Mouse (Mus musculus) adrenal gland, postnatal 4 days (tissue): ENCODE results near the gene Prnp. TPM values are rescaled to one million over a fixed set of nuclear protein-coding genes. Genes with fewer than 3 reads are reported as not detected.

Experiments used
- total RNA-seq, 2 experiments: library from RNA; stranded (reverse); gene quantifications; 2 replicates each; pipeline ENCODE4 v1.2.3; 2021

Prnp gene
- total RNA-seq, 2 experiments from 2014 or later: 69.2 to 71.6 TPM

Other genes with a start within 250 kb of the Prnp start
- not detected for gene Erv3, start 50.2 kb upstream of the Prnp start, total RNA-seq
- gene Prn, start within 50 bp of the Prnp start, total RNA-seq: not detected
- 1 to 10 TPM; 8.4 to 9.0 TPM for gene Prnd, start 40.9 kb downstream of the Prnp start, total RNA-seq
- gene Rassf2, start 120.3 kb downstream of the Prnp start, total RNA-seq: 10 to 100 TPM; 14.5 to 16.7 TPM
- gene Slc23a2, start 235.2 kb downstream of the Prnp start, total RNA-seq: 10 to 100 TPM; 60.4 to 67.4 TPM